Mouse (Mus musculus) layer of hippocampus, postnatal 10 days (tissue): ENCODE measurements around the gene 1110065P20Rik. TPM values are rescaled to one million over a fixed set of nuclear protein-coding genes. Genes with fewer than 3 reads are reported as not detected.
A peak's percentile ranks its signal among the peaks of the same experiment; 100 is the strongest.

Source experiments
- DNase-seq, 2 experiments: peaks; one replicate each; pipeline ENCODE4 v3.0.0; 2021; ENCODE audit warnings: low spot score in 2 of 2
- total RNA-seq, 2 experiments: library from RNA; stranded (reverse); gene quantifications; 2 replicates each; pipeline ENCODE4 v1.2.3; 2021

1110065P20Rik gene
- total RNA-seq, 2 experiments from 2014 or later, result 107 to 115 TPM

DNA sequence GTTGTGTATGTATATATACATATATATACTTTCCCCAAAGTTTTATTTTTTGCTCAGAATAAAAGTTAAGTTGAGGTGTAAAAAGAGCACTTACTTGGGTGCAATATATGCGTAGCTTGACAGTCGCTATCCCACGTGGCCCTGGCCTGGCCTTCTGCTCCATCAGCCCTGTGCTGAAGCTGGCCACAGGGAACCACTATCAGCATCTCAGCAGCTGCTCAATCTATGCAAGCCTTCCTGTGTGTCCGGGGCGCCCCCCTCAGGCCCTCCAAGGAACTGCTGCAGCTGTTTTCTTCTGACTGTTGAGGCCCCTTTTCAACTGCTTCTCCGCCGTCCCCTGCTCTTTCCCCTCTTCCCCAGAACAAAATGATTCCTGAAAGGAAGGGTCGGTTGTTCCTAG is 3.4 kb downstream of the 1110065P20Rik start:
- DNase-seq, result peak; percentile 89 to 91

GRCm38 (mm10) chr4:124843493-124843892 is 7.5 kb downstream of the 1110065P20Rik start:
- peak; percentile 35 to 45 for DNase-seq

DNA sequence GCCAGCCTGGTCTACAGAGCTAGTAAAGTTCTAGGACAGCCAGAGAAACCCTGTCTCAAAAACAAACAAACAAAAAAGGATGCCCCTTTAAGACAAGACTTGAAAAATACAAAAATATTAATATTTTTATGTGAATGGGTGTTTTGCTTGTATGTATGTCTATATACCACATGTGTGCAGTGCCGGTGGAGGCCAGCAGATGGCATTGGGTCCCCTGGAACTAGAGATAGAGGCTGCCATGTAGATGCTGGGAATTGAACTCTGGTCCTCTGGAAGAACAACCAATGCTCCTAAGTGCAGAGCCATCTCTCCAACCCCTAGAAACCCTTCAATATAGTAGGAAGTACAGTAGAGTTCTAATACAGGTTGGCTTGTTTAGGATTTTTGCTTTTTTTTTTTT is 10.0 kb downstream of the 1110065P20Rik start:
- no peak for DNase-seq

GRCm38 (mm10) chr4:124838035-124838700 is 12.8 kb downstream of the 1110065P20Rik start:
- no peak for DNase-seq

DNA sequence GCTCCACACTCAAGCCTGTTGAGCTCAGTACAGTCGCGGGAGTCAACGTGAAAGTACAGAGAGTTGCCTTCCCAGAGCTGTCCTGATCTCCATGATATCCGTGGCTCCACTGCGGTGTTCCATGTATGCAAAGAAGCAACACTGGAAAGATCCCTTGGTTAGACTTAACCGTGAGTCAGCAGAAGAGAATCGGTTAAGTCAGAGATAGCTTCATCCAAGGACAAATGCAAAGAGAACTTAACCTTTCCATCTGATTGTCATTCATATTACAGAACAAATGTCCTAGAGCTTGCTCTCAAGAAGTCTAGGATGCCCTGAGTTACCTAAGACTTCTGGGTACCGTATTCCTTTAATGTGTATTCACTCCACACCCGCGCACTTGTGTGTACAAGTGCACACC is 18.2 kb downstream of the 1110065P20Rik start:
- no peak for DNase-seq

DNA sequence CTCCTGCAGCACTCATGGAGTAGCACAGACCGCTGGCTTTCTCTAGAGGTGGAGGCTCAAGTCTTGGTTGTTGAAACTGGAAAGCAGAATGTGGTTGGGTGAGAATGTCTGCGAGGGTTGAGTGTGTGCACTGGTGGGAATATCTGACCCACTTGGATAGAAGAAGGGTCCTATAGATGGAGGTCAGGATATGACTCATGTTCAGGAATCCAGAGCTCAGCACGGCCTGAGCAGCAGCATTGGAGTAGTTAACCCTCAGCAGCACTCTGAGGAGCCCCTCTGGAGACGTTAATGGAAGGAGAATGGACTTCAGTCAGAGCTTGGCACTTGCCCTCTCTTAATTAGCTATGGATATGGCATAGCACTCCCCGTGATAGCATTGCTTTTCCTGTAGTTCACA is 21.3 kb downstream of the 1110065P20Rik start:
- no peak for DNase-seq

- DNase-seq, result no peak
Observed at GRCm38 (mm10) chr4:124825371-124825965, 25.5 kb downstream of the 1110065P20Rik start.

DNA sequence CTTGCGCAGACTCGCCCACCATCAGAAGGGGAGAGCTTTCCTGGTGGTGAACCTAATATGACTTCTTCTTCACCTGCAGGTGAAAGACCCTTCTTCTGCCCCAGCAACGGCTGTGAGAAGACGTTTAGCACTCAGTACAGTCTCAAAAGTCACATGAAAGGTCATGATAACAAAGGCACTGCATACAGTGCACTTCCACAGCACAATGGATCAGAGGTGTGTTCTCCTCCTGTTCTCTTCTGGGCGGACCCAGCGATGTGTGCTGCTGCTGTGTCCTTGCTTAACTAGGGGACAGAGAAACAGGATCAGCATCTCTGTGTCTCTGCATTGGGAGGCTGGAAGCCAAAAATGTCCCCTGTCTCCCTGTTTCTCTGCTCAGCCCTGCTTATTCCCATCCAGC is 26.0 kb downstream of the 1110065P20Rik start:
- no peak for DNase-seq

DNA sequence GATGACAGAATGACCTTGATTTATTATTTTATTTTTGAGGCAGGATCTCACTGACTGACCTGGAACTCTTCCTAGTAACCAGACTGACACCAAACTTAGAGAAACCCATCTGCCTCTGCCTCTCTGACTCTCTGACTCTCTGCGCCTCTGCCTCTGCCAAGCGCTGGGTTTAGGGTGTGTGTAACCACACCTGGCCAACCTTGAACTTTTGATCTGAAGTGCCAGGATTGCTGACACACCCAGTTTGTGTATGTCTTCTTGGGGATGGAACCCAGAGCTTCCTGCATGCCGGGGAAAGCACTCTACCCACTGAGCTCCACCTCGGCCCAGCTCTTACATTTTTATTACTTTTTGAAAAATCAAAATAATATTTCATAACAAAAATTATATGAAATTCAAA is 32.2 kb downstream of the 1110065P20Rik start:
- DNase-seq, result no peak

DNA sequence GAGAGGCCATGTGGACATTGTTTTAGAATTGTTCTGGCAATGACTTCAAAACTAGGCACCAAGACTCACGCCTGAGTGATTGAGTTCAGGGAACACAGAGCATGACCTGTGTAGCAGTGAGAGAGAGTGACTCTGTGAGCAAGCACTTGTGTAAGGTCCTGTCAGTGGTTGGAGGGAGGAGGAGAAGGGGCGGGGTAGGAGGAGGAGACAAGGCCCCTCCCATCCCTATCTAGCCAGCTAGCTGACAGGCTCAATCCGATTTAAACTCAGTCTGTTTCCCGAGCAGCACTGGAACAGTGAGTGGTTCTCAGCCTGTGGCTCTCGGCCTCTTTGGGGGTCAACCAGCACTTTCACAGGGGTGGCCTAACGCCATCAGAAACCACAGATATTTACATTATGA is 33.2 kb downstream of the 1110065P20Rik start:
- DNase-seq, result no peak

- DNase-seq, result peak; percentile 17 to 20
Observed at GRCm38 (mm10) chr4:124815901-124816300, 35.1 kb downstream of the 1110065P20Rik start.

DNA sequence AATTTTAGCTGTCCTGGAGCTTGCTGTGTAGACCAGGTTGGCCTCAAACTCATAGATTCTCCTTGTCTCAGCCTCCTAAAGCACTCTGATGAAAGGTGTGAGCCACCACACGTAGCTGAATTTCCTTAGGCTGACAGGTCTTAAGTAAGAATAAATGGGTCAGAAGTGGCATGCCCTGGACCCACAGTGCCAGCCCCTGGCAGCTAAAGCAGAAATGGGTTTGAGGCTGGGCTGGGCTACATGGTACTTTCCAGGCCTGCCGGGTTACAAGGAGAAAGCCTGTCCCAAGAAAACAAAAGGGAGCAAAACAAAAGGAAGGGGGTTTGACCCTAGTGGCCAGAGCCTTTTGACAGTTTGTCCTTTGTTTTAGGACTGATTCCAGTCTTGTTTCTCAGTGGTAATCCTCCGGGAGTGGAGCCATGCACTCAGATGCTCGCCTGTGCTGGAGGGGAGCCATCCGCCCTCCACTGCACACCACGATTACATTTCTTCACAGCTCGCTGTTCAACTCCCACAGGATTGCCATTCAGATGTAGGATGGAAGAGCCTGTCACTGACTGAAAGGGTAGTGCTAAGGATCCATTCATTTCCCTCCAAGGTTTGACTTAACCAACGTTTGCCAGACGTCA is 39.5 kb downstream of the 1110065P20Rik start:
- peak; percentile 20 to 25 for DNase-seq

- no peak for DNase-seq
Observed at GRCm38 (mm10) chr4:124810056-124810455, 40.9 kb downstream of the 1110065P20Rik start.

DNA sequence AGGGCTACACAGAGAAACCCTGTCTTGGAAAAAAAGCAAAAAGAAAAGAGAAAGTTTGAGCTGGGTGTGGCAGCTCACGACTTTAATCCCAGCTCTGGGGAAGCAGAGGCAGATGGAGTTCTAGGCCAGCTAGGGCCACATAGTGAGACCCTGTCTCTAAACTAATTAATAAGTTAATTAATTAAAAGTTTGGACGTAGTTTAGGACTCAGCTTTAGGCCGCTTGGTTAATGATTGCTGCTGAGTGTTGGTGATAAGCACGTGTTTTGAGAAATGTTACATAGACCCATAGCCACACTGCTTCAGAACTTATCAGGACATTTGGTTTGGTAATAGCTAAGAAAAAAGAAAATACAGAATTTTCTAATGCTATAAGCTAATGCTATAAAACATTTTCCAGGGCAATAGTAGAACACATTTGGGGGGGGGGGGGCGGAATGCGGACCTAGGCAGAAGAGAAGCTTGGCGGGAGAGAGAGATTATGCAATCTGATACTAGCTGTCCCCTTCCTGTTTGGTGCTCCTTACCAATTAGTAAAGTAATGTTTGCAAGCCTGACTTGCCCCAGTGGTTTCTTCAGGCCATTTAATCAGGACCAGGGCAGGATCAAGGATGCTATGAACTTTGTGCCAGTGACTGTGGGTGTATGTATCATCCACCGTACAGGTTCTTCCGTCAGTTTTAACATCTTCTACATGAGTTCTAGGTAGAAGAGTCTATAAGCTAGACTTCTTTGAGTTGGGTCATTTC is 41.7 kb downstream of the 1110065P20Rik start:
- DNase-seq, result no peak

- DNase-seq, result no peak
Observed at GRCm38 (mm10) chr4:124808511-124808910, 42.5 kb downstream of the 1110065P20Rik start.

DNA sequence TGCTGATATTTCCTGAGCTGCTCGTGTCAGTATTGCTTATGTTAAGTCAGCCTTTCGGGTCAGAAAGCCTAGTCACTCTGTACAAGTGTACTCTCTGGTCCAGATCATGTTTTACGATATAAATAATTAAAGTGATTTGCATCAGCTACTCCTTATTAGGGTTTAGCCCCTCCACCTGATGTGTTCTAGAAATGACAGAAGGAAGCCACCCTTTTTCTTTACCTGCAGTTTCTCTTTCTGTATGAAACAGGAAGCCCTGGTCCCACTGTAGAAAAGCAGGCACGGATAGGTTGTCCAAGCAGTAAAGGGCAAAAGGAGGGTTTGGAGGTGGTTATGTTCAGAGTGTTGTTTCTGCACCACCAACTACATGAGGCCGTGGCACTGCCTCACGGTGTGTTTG is 47.6 kb downstream of the 1110065P20Rik start:
- no peak for DNase-seq

DNA sequence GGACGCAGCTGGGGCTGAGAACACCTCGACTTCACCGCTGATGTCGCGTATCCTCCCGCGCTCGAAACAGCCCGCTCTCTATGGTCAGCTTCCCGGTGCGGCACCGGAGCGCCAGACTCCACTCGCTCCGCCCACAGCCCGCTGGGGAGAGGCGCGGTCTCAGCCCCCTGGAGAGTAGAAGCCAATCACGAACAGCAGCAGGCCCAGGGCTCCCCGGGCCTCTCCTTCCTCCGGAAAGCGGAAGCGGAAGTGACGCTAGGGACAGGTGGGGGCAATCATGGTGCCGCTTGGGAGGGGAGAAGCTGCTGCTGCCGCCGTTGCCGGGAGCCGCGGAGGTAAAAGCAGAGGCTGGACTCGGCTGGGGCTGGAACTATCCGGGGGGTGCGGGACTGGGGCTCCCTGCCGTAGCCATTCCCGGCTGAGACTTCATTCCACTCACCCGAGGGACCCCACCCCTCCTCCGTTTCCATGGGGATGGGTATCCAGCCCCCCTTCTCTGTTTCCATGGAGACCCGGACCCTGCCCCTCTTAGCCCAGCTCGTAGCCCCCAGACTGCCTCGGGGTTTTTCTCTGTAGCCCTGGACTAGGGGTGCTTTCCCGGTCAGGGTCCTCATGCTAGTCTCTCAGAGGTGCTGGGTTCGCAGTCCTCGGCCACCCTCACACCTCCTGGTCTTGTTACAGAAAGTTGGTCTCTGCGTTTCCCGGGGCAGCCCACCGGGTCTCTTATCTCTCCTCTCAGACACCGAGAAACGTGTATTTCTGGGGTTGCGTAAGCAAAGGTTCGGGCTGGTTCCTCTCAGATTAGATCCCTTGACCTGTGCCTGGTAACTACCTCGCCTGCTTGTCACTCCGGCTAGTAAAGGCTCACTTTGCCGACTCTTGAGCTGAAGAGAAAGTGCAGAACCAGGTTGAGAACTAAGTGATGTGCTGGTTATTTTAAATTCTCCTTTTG is 48.4 kb downstream of the 1110065P20Rik start:
- DNase-seq, result peak; percentile 95 to 96

- peak; percentile 93 to 94 for DNase-seq
Observed at GRCm38 (mm10) chr4:124801552-124802308, 49.3 kb downstream of the 1110065P20Rik start, which contains the start of gene Mtf1. TSS of gene Mtf1 (plus strand) at chr4:124802104.
